Mouse (Mus musculus): ENCODE measurements around the gene Lgals9.

Gene Lgals9

GRCm38 (mm10) chr11:78976731-78977510 is 7.8 kb downstream of the Lgals9 start:
- peak; percentile 69 for DNase-seq (ENCODE audit: low spot score)

- DNase-seq (ENCODE audit: low spot score), result no peak
These were observed 11.2 kb downstream of the Lgals9 start for GRCm38 (mm10) chr11:78973381-78974150.

GRCm38 (mm10) chr11:78972811-78973351 is 11.9 kb downstream of the Lgals9 start:
- DNase-seq (ENCODE audit: low spot score), result no peak

- no peak for DNase-seq (ENCODE audit: low spot score)
These were observed 12.4 kb downstream of the Lgals9 start for GRCm38 (mm10) chr11:78972328-78972727.

GRCm38 (mm10) chr11:78971746-78972145 is 13.0 kb downstream of the Lgals9 start:
- DNase-seq (ENCODE audit: low spot score), result no peak

GRCm38 (mm10) chr11:78971096-78971495 is 13.7 kb downstream of the Lgals9 start:
- DNase-seq (ENCODE audit: low spot score), result no peak

GRCm38 (mm10) chr11:78968121-78968520 is 16.6 kb downstream of the Lgals9 start:
- DNase-seq (ENCODE audit: low spot score), result no peak

GRCm38 (mm10) chr11:78967371-78967770 is 17.4 kb downstream of the Lgals9 start:
- no peak for DNase-seq (ENCODE audit: low spot score)

- no peak for DNase-seq (ENCODE audit: low spot score)
These were observed 23.5 kb downstream of the Lgals9 start for GRCm38 (mm10) chr11:78961221-78961620.

- DNase-seq (ENCODE audit: low spot score), result no peak
These were observed 24.8 kb downstream of the Lgals9 start for GRCm38 (mm10) chr11:78959841-78960520.

GRCm38 (mm10) chr11:78959367-78959766 is 25.4 kb downstream of the Lgals9 start:
- DNase-seq (ENCODE audit: low spot score), result no peak

- peak; percentile 61 for DNase-seq (ENCODE audit: low spot score)
These were observed 28.5 kb downstream of the Lgals9 start for GRCm38 (mm10) chr11:78956260-78956659.

- DNase-seq (ENCODE audit: low spot score), result no peak
These were observed 32.3 kb downstream of the Lgals9 start for GRCm38 (mm10) chr11:78952467-78952866.

GRCm38 (mm10) chr11:78950365-78950764 is 34.4 kb downstream of the Lgals9 start:
- no peak for DNase-seq (ENCODE audit: low spot score)

- no peak for DNase-seq (ENCODE audit: low spot score)
These were observed 41.7 kb downstream of the Lgals9 start for GRCm38 (mm10) chr11:78943083-78943482.

- DNase-seq (ENCODE audit: low spot score), result no peak
These were observed 49.6 kb downstream of the Lgals9 start for GRCm38 (mm10) chr11:78935178-78935577.

- no peak for DNase-seq (ENCODE audit: low spot score)
These were observed 50.0 kb downstream of the Lgals9 start for GRCm38 (mm10) chr11:78934727-78935126.

- DNase-seq (ENCODE audit: low spot score), result no peak
These were observed 50.4 kb downstream of the Lgals9 start for GRCm38 (mm10) chr11:78934307-78934706.

- no peak for DNase-seq (ENCODE audit: low spot score)
These were observed 55.4 kb downstream of the Lgals9 start for GRCm38 (mm10) chr11:78929345-78929744.

GRCm38 (mm10) chr11:78924916-78925315 is 59.8 kb downstream of the Lgals9 start:
- no peak for DNase-seq (ENCODE audit: low spot score)

- DNase-seq (ENCODE audit: low spot score), result no peak
These were observed 60.6 kb downstream of the Lgals9 start for GRCm38 (mm10) chr11:78924111-78924510.

- peak; percentile 21 for DNase-seq (ENCODE audit: low spot score)
These were observed 61.9 kb downstream of the Lgals9 start for GRCm38 (mm10) chr11:78922678-78923407.

Measured in testis, postnatal 14 days (tissue).